Mouse (Mus musculus) ES-Bruce4 (cell line): ENCODE measurements around the gene Tenm4.

Experiments used
- CTCF ChIP-seq: IDR thresholded peaks from one replicate; pipeline ENCODE4 v1.8.1; 2011; ENCODE audit warnings: low read depth, low read length
- POLR2A ChIP-seq: IDR thresholded peaks from one replicate; pipeline ENCODE4 v1.8.1; 2011; ENCODE audit warnings: low read length; ENCODE audit not compliant: insufficient read depth

DNA sequence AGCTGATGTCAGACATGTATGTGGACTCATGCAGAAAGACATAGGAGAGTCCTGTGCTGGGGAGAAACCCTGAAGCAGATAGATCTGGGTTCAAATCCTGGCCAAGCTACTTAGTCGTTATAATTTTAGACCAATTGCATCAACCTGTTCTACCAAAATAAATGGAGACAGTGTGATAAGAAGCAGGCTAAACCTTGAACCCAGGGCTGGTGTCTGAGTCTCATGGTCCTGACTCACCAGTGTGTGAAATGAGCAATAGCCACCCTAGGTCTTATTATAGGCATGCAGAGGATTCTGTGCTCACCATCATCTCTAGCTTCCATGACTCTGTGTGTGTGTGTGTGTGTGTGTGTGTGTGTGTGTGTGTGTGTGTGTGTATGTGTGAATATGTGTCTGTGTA lies 609.5 kb downstream of the Tenm4 start:
- TF ChIP-seq CTCF (no peak), POLR2A (no peak)
